Mouse (Mus musculus): ENCODE results near the gene Elovl7. TPM values are rescaled to one million over a fixed set of nuclear protein-coding genes. Genes with fewer than 3 reads are reported as not detected.

Gene Elovl7
- polyA plus RNA-seq, 1 experiment from 2014 or later, result 2.0 TPM

DNA sequence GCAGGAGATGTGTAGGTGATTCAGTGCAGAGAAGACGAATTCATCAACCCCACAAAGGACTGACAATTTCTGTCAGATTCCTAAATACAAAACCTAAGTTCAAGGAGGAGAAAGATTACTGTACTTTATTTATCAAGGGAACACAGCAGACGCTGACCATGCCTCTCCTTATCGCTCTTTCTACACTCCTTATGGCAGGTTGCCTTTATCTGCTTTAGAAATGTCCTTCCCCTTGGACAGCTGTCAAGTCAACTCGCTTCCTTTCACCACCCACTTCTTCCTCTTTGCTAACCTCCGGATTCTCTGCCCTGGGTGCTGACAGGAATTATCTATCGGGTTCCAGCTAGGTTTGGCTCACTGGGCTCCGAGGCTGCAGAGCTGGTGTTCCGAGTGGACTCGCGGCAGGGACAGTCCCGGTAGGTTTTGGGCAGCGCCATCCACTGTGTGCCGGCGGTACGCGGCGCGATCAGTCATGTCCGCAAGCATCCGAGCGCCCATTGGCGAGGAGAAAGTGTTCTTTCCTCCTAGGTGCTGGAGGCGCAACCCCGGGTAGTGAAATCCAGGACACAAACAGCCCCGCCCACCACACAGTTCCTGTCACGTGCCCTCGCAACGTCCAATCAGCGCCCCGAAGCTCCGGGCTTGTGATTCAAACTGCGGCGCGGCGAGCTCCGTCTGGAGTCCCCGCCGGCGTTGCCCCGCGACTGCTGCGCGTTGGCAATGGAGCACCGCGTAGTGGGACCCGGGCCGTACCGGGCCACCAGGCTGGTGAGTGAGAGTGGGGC is 101.7 kb downstream of the Elovl7 start, which contains the start of gene Depdc1b:
Gene Depdc1b (plus strand): TSS at position 631 of the 785 bp plus-strand sequence.
- no peaks in the 10 kb centered on the region for H3K27me3 ChIP-seq (replicated peaks)
- peak within 1 kb of the TSS; percentile 98 for H3K4me2 ChIP-seq
- ATAC-seq (ENCODE audit: low FRiP score), result peak; percentile 98
- H3K36me3 ChIP-seq, result no peaks in the 10 kb centered on the region
- H3K27ac ChIP-seq (replicated peaks), result peak within 1 kb of the TSS; percentile 75
- H3K9ac ChIP-seq (replicated peaks), result peak within 1 kb of the TSS; percentile 84
- WGBS, result under 1% methylated on average over 47 of the region's 48 CpGs
- H3K9me3 ChIP-seq (replicated peaks), result no peaks in the 10 kb centered on the region
- peak within 1 kb of the TSS; percentile 75 for H3K4me3 ChIP-seq (replicated peaks)
- H3K4me1 ChIP-seq, result peaks cover 10% of the 10 kb centered on the region

GRCm38 (mm10) chr13:108316487-108316903 is 102.3 kb downstream of the Elovl7 start:
- ATAC-seq (ENCODE audit: low FRiP score), result peak; percentile 55
- Histone ChIP-seq H3K9me3 (replicated peaks) (no peaks in the 10 kb centered on the region), H3K4me3 (replicated peaks) (peak overlapping the region; percentile 75), H3K27ac (replicated peaks) (no peak overlapping the region), H3K4me2 (peak overlapping the region; percentile 98), H3K27me3 (replicated peaks) (no peaks in the 10 kb centered on the region), H3K4me1 (peaks cover 10% of the 10 kb centered on the region), H3K36me3 (no peaks in the 10 kb centered on the region), H3K9ac (replicated peaks) (peak overlapping the region; percentile 84)
- WGBS, result under 1% methylated on average over 32 of the region's 32 CpGs

DNA sequence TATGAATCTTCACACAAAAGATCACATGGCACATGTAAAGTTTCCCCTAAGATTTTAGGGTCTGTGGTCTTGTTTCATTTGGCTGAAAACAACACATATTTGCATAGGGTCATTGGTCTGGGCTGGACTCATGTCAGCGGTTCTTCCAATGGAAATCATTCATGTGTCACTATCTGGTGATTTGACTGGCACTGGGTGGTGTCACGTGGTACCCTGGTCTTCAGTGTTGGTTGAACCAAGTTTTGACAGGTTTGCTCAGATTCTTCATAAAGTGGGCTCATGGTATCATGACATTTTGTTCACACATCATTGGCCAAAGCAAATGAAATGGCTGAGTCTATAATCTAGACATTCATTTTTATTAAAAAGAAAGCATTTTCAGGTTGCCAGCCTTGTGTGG is 103.2 kb downstream of the Elovl7 start:
- WGBS, result 95% methylated on average over 2 of the region's 2 CpGs
- peaks cover 10% of the 10 kb centered on the region for H3K4me1 ChIP-seq
- ATAC-seq (ENCODE audit: low FRiP score), result no peak
- no peak overlapping the region for H3K4me2 ChIP-seq
- H3K9me3 ChIP-seq (replicated peaks), result no peaks in the 10 kb centered on the region
- H3K9ac ChIP-seq (replicated peaks), result no peak overlapping the region
- H3K36me3 ChIP-seq, result no peaks in the 10 kb centered on the region
- no peak overlapping the region for H3K4me3 ChIP-seq (replicated peaks)
- no peaks in the 10 kb centered on the region for H3K27me3 ChIP-seq (replicated peaks)
- H3K27ac ChIP-seq (replicated peaks), result no peak overlapping the region

GRCm38 (mm10) chr13:108319028-108319427 is 104.8 kb downstream of the Elovl7 start:
- Histone ChIP-seq H3K27me3 (replicated peaks) (no peaks in the 10 kb centered on the region), H3K9ac (replicated peaks) (no peak overlapping the region), H3K4me3 (replicated peaks) (no peak overlapping the region), H3K36me3 (no peaks in the 10 kb centered on the region), H3K9me3 (replicated peaks) (no peaks in the 10 kb centered on the region), H3K27ac (replicated peaks) (no peak overlapping the region), H3K4me2 (no peak overlapping the region), H3K4me1 (peaks cover 10% of the 10 kb centered on the region)
- ATAC-seq (ENCODE audit: low FRiP score), result no peak
- 96% methylated on average over 8 of the region's 8 CpGs for WGBS

DNA sequence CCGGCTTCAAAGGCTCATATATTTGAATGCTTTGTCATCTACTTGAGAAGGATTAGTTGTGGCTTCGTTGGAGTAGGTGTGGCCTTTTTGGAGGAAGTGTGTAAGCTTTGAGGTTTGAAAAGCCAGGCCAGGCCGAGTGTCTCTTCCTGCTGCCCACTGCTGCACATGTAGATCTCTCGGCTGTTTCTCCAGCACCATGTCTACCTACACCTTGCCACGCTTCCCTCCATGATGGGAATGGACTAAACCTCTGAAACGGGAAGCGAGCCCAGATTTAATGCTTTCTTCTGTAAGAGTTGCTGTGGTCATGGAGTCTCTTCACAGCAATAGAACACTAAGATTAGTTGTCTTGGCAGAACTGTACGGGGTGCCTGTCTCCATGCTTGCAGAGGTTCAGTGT is 106.0 kb downstream of the Elovl7 start:
- Histone ChIP-seq H3K4me3 (replicated peaks) (no peak overlapping the region), H3K27me3 (replicated peaks) (no peaks in the 10 kb centered on the region), H3K4me1 (peaks cover 10% of the 10 kb centered on the region), H3K36me3 (no peaks in the 10 kb centered on the region), H3K9me3 (replicated peaks) (no peaks in the 10 kb centered on the region), H3K9ac (replicated peaks) (no peak overlapping the region), H3K27ac (replicated peaks) (no peak overlapping the region), H3K4me2 (no peak overlapping the region)
- 90% methylated on average over 8 of the region's 8 CpGs for WGBS
- ATAC-seq (ENCODE audit: low FRiP score), result no peak

- Histone ChIP-seq H3K4me3 (replicated peaks) (no peak overlapping the region), H3K4me2 (no peak overlapping the region), H3K9me3 (replicated peaks) (no peaks in the 10 kb centered on the region), H3K36me3 (no peaks in the 10 kb centered on the region), H3K9ac (replicated peaks) (no peak overlapping the region), H3K27me3 (replicated peaks) (no peaks in the 10 kb centered on the region), H3K27ac (replicated peaks) (no peak overlapping the region), H3K4me1 (no peaks in the 10 kb centered on the region)
- WGBS, result 93% methylated on average over 2 of the region's 2 CpGs
- no peak for ATAC-seq (ENCODE audit: low FRiP score)
These were observed 108.3 kb downstream of the Elovl7 start for GRCm38 (mm10) chr13:108322466-108322865.

DNA sequence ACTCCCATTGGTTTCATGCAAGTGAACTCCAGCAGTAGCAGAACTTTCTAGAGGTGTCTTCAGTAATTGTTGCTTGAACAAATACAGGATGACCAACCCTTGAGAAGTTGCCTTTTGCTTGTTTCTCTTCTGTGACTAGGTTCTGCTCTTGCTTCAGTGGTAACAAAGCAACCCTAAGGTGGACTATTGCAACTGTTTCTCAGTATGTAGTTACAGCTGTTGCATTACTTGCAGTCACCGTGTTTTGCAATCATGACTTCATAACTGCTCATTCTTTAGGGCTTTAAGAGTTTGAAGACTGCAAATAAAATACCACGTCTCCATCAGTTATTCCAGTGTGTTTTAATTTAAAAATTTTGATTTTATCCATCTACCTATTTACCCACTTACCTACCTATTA is 109.1 kb downstream of the Elovl7 start:
- no peak overlapping the region for H3K27ac ChIP-seq (replicated peaks)
- H3K4me3 ChIP-seq (replicated peaks), result no peak overlapping the region
- no peaks in the 10 kb centered on the region for H3K36me3 ChIP-seq
- no peak for ATAC-seq (ENCODE audit: low FRiP score)
- no peaks in the 10 kb centered on the region for H3K4me1 ChIP-seq
- no peaks in the 10 kb centered on the region for H3K9me3 ChIP-seq (replicated peaks)
- H3K27me3 ChIP-seq (replicated peaks), result no peaks in the 10 kb centered on the region
- WGBS, result 96% methylated on average over 2 of the region's 2 CpGs
- no peak overlapping the region for H3K4me2 ChIP-seq
- no peak overlapping the region for H3K9ac ChIP-seq (replicated peaks)

DNA sequence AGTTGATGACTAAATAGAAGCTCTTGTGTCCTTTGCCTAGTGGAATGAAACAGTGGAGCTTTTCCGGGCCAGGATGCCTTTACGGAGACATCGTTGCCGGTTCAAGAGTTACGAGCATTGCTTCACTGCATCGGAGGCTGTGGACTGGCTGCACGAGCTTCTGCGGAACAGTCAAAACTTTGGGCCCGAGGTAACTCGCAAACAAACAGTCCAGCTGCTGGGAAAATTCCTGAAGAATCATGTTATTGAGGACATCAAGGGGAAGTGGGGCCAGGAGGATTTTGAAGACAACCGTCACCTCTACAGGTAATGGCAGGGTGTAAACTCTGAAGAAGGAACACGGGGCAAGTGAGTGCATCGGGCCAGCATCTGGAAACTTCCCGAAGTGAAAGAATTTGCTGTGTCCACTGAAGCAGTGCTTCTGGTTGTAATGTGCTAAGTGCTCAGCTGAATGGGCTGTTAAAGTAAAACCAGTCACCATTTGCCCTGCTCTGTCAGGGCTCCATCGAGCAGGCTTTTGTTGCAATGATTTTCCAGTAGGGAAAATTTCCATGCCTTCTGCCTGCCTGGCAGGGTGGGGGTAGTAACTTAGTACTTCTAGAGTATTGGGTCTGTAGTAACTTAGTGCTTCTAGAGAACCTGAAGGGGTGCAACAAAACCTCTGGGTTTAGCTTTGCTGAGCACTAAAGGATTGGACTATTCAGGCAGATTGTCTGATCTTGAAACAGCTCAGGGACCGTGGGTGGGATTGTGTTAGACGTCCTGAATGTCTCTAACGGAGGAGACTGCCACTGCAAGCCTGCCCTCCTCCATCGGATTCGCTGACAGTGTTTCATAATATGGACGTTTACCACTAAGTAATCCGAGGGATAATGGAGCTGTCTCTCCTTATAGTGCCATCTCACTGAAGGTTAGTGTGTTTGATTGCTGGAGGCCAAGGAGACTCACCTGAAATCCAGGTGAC is 109.9 kb downstream of the Elovl7 start:
- ATAC-seq (ENCODE audit: low FRiP score), result no peak
- WGBS, result 88% methylated on average over 22 of the region's 22 CpGs
- Histone ChIP-seq H3K9ac (replicated peaks) (no peak overlapping the region), H3K27me3 (replicated peaks) (no peaks in the 10 kb centered on the region), H3K4me3 (replicated peaks) (no peak overlapping the region), H3K9me3 (replicated peaks) (no peaks in the 10 kb centered on the region), H3K27ac (replicated peaks) (no peak overlapping the region), H3K4me1 (no peaks in the 10 kb centered on the region), H3K36me3 (no peaks in the 10 kb centered on the region), H3K4me2 (no peak overlapping the region)

DNA sequence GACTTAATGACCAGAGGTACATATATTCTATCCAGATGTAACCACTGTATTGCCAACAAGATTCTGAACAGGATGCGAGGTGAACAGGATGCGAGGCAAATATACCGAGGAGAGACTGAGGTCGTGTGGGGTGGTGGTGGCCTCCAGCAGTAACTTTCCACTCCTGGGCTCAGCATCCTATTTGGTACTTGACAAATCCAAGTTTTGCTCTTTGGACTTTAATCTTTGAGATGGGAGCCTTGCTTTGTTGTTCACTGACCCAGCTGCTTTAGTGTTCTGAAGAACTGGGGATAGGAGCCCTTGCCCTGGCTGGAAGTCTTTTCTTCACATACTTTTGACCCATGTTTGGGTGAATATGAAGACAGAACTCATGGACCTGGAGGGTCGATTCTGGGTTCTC is 111.7 kb downstream of the Elovl7 start:
- no peaks in the 10 kb centered on the region for H3K9me3 ChIP-seq (replicated peaks)
- no peaks in the 10 kb centered on the region for H3K27me3 ChIP-seq (replicated peaks)
- no peaks in the 10 kb centered on the region for H3K36me3 ChIP-seq
- no peak overlapping the region for H3K4me3 ChIP-seq (replicated peaks)
- no peak overlapping the region for H3K27ac ChIP-seq (replicated peaks)
- ATAC-seq (ENCODE audit: low FRiP score), result no peak
- H3K4me2 ChIP-seq, result no peak overlapping the region
- H3K9ac ChIP-seq (replicated peaks), result no peak overlapping the region
- WGBS, result 93% methylated on average over 5 of the region's 5 CpGs
- H3K4me1 ChIP-seq, result no peaks in the 10 kb centered on the region

DNA sequence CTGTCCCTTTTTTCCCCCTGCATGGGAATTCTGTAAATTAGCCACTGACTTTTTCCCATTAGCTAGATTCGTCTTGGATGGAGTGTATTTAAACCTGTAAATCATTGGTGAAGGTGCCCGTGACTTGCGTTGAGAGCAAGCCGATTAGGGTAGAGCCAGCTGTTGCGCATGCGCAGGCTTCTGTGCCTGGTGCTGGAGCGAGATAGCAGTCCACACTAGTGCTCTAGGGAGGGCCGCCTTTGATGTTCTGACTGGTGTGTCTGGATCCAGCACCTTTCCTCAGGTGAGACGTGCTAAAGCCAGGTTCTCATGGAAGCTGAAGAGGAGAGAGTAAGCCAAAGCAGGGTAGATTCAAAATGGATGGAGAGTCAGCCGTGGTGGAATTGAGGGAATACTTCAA is 112.1 kb downstream of the Elovl7 start:
- H3K27me3 ChIP-seq (replicated peaks), result no peaks in the 10 kb centered on the region
- no peak overlapping the region for H3K27ac ChIP-seq (replicated peaks)
- no peak overlapping the region for H3K9ac ChIP-seq (replicated peaks)
- H3K36me3 ChIP-seq, result no peaks in the 10 kb centered on the region
- no peak overlapping the region for H3K4me2 ChIP-seq
- no peaks in the 10 kb centered on the region for H3K4me1 ChIP-seq
- ATAC-seq (ENCODE audit: low FRiP score), result no peak
- H3K4me3 ChIP-seq (replicated peaks), result no peak overlapping the region
- H3K9me3 ChIP-seq (replicated peaks), result no peaks in the 10 kb centered on the region
- WGBS, result 93% methylated on average over 10 of the region's 10 CpGs

GRCm38 (mm10) chr13:108327047-108327446 is 112.8 kb downstream of the Elovl7 start:
- Histone ChIP-seq H3K4me3 (replicated peaks) (no peak overlapping the region), H3K36me3 (no peaks in the 10 kb centered on the region), H3K4me2 (no peak overlapping the region), H3K27ac (replicated peaks) (no peak overlapping the region), H3K27me3 (replicated peaks) (no peaks in the 10 kb centered on the region), H3K9ac (replicated peaks) (no peak overlapping the region), H3K4me1 (no peaks in the 10 kb centered on the region), H3K9me3 (replicated peaks) (no peaks in the 10 kb centered on the region)
- ATAC-seq (ENCODE audit: low FRiP score), result no peak
- 92% methylated on average over 7 of the region's 7 CpGs for WGBS
